Mouse (Mus musculus) E14TG2a.4 (cell line): ENCODE measurements around the gene Tmem120b.

Experiments used
- CTCF ChIP-seq: conservative IDR thresholded peaks from 2 replicates; pipeline ENCODE4 v1.5.1; 2014; ENCODE audit warnings: low read length
- NANOG ChIP-seq: IDR thresholded peaks from 2 replicates; pipeline ENCODE4 v1.6.1; 2014; ENCODE audit warnings: borderline replicate concordance, low read length, mixed read lengths
- POU5F1 ChIP-seq: IDR thresholded peaks from 2 replicates; pipeline ENCODE4 v1.6.1; 2014; ENCODE audit warnings: low read length, borderline replicate concordance

GRCm38 (mm10) chr5:123132308-123133071 lies 64.3 kb downstream of the Tmem120b start, which contains the start of gene Rhof:
- peak; percentile 94 for TF ChIP-seq CTCF
- TF ChIP-seq POU5F1: no peak
- no peak for TF ChIP-seq NANOG
